Mouse (Mus musculus) urinary bladder, adult 2 months (tissue): ENCODE data around the gene Kif15. TPM values are rescaled to one million over a fixed set of nuclear protein-coding genes. Genes with fewer than 3 reads are reported as not detected.

Experiments used
- polyA plus RNA-seq: library from polyadenylated mRNA; depleted of rRNA; stranded (reverse); fragments of >200 nt; gene quantifications from 2 replicates; pipeline ENCODE4 v1.2.3, GENCODE M21; 2012; rRNA removed

The Kif15 gene
- polyA plus RNA-seq, 1 experiment, result 0.92 TPM

Other genes with a start within 250 kb of the Kif15 start
- gene Topaz1, start 203.7 kb upstream of the Kif15 start, polyA plus RNA-seq, result 0.01 TPM in 2 replicates
- 6.6 and 7.1 TPM in 2 replicates for gene Tcaim, start 145.5 kb upstream of the Kif15 start, polyA plus RNA-seq
- not detected in 2 replicates for gene Gm35549, start 107.0 kb upstream of the Kif15 start, polyA plus RNA-seq
- gene Zfp445, start 85.0 kb upstream of the Kif15 start, polyA plus RNA-seq, result 66.7 and 67.3 TPM in 2 replicates
- gene Zkscan7, start 65.4 kb upstream of the Kif15 start, polyA plus RNA-seq, result 7.7 and 9.5 TPM in 2 replicates
- gene Zfp105, start 28.0 kb upstream of the Kif15 start, polyA plus RNA-seq, result 6.3 and 7.1 TPM in 2 replicates
- gene 1110059G10Rik, start within 50 bp of the Kif15 start, polyA plus RNA-seq, result 18.8 and 19.4 TPM in 2 replicates
- 17.1 and 19.5 TPM in 2 replicates for gene Tmem42, start 70.3 kb downstream of the Kif15 start, polyA plus RNA-seq
- 0.22 and 0.47 TPM in 2 replicates for gene Tgm4, start 83.7 kb downstream of the Kif15 start, polyA plus RNA-seq
- 55.8 and 62.5 TPM in 2 replicates for gene Zdhhc3, start 162.2 kb downstream of the Kif15 start, polyA plus RNA-seq
- 72.3 and 101 TPM in 2 replicates for gene Exosc7, start 162.2 kb downstream of the Kif15 start, polyA plus RNA-seq
- 707 and 739 TPM in 2 replicates for gene Clec3b, start 199.9 kb downstream of the Kif15 start, polyA plus RNA-seq